Mouse (Mus musculus) MEL (cell line): ENCODE results near the gene Fbln1.

ENCODE experiments used
- BHLHE40 ChIP-seq: IDR thresholded peaks from 2 replicates; pipeline ENCODE4 v1.6.1; 2012; ENCODE audit warnings: low read depth, mild to moderate bottlenecking, inconsistent platforms, low read length, improper control_type of control experiment, borderline replicate concordance
- CTCF ChIP-seq, 3 experiments: IDR thresholded peaks in 2 of 3; conservative IDR thresholded peaks in 1 of 3; 2 replicates each; pipeline ENCODE4 v1.5.1; 2011 to 2012; ENCODE audit warnings: low read length in 3 of 3, low read depth in 2 of 3, mild to moderate bottlenecking in 2 of 3, improper control_type of control experiment in 1 of 3, inconsistent platforms in 1 of 3, mixed read lengths in 1 of 3, moderate library complexity in 1 of 3; ENCODE audit not compliant: control insufficient read depth in 1 of 3, insufficient read depth in 1 of 3, poor library complexity in 1 of 3, severe bottlenecking in 1 of 3
- EP300 ChIP-seq, 2 experiments: IDR thresholded peaks; 2 replicates each; pipeline ENCODE4 v1.6.1; 2011; ENCODE audit warnings: improper control_type of control experiment in 2 of 2, low read length in 2 of 2, low read depth in 1 of 2, mild to moderate bottlenecking in 1 of 2
- GATA1 ChIP-seq: IDR thresholded peaks from 2 replicates; pipeline ENCODE4 v1.6.1; 2011; ENCODE audit warnings: low read depth, low read length, improper control_type of control experiment
- MAFK ChIP-seq: IDR thresholded peaks from 2 replicates; pipeline ENCODE4 v1.6.1; 2011; ENCODE audit warnings: low read depth, mild to moderate bottlenecking, low read length, improper control_type of control experiment, borderline replicate concordance
- MXI1 ChIP-seq: IDR thresholded peaks from 2 replicates; pipeline ENCODE4 v1.6.1; 2011; ENCODE audit warnings: mild to moderate bottlenecking, low read depth, low read length, improper control_type of control experiment
- RCOR1 ChIP-seq: IDR thresholded peaks from 2 replicates; pipeline ENCODE4 v1.6.1; 2012; ENCODE audit warnings: low read depth, mild to moderate bottlenecking, inconsistent platforms, low read length, improper control_type of control experiment
- ZKSCAN1 ChIP-seq: IDR thresholded peaks from 2 replicates; pipeline ENCODE4 v1.6.1; 2012; ENCODE audit warnings: low read depth, mild to moderate bottlenecking, inconsistent platforms, low read length, improper control_type of control experiment, moderate library complexity

DNA sequence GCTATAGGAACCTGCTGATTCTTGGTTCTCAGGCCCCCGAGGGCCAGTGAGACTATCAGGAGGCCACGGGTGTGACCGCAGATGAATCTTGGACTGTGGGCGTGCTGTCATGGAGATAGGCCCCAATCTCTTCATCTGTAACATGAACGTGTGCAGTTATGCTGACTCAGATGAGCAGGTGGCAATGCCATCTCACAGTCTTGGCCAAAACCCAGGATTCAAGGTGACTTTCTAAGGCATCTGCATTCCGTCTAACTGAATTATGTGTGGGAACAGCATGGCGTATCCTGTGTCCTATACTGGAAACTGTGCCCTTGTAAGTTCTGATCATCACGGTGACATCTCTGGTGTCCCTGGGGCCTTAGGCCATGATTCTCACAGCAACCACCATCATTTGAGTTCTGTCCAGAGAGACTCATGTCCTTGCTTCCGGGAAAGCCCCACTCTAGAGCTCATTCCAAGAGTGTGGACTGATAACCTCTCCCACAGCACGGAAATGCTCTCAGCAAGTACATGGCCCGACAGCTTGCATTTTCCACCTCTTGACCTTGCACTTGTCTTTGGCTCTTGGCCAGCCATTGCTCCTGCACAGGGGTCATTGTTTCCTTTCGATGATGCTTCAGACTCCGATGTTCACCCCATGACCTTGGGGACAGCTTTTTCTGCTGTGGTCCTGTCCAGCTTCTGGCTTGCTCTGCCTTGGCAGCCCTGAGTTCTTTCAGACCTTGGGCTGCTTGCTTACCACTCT is 38.8 kb downstream of the Fbln1 start:
- TF ChIP-seq CTCF (IDR thresholded peaks at IDR 0.05 in 2 of 3, conservative IDR thresholded peaks at IDR 0.05 in 1 of 3; ENCODE audit: control insufficient read depth in 1 of 3, insufficient read depth in 1 of 3, low read depth in 2 of 3, low read length in 3 of 3, poor library complexity in 1 of 3, severe bottlenecking in 1 of 3) (no peak), BHLHE40 (no peak), EP300 (IDR thresholded peaks at IDR 0.05; ENCODE audit: low read depth in 1 of 2, low read length in 2 of 2) (no peak), GATA1 (no peak), ZKSCAN1 (no peak), MAFK (no peak), MXI1 (no peak), RCOR1 (no peak)
